Mouse (Mus musculus) kidney, adult 2 months (tissue): ENCODE measurements around the gene Thra. TPM values are rescaled to one million over a fixed set of nuclear protein-coding genes. Genes with fewer than 3 reads are reported as not detected.

ENCODE experiments used
- DNase-seq: peaks from one replicate; pipeline ENCODE4 v3.0.0; 2021
- H3K27ac ChIP-seq: fragments of 200-500 bp; 2 replicates; pipeline ENCODE4 v1.5.1; 2012; ENCODE audit warnings: low read depth, low read length, control low read depth, inconsistent platforms; ENCODE audit not compliant: insufficient read depth
- H3K27me3 ChIP-seq: fragments of 200-500 bp; replicated peaks from 2 replicates; pipeline ENCODE4 v1.6.1; 2012; ENCODE audit warnings: mild to moderate bottlenecking, moderate library complexity, low read length, inconsistent platforms; ENCODE audit not compliant: control insufficient read depth, insufficient read depth
- H3K36me3 ChIP-seq: fragments of 200-500 bp; 2 replicates; pipeline ENCODE4 v1.6.1; 2012; ENCODE audit warnings: mild to moderate bottlenecking, moderate library complexity, low read length, inconsistent platforms; ENCODE audit not compliant: control insufficient read depth, insufficient read depth
- H3K4me1 ChIP-seq: fragments of 200-500 bp; 2 replicates; pipeline ENCODE4 v1.6.1; 2011; ENCODE audit warnings: low read length; ENCODE audit not compliant: control insufficient read depth, insufficient read depth
- H3K4me3 ChIP-seq: fragments of 200-500 bp; 2 replicates; pipeline ENCODE4 v1.5.1; 2011; ENCODE audit warnings: mild to moderate bottlenecking, low read depth, low read length, control low read depth; ENCODE audit not compliant: insufficient read depth
- CTCF ChIP-seq: fragments of 200-500 bp; conservative IDR thresholded peaks from 2 replicates; pipeline ENCODE4 v1.5.1; 2011; ENCODE audit warnings: low read depth, mild to moderate bottlenecking, control low read depth, low read length, moderate library complexity, mixed read lengths; ENCODE audit not compliant: insufficient read depth, insufficient read length
- POLR2A ChIP-seq: fragments of 200-500 bp; IDR thresholded peaks from one replicate; pipeline ENCODE4 v1.6.1; 2011; ENCODE audit warnings: low read depth, low read length, control low read depth
- WGBS: fragments of 180-500 bp; shearing (Covaris S2); methylation state at CpG from one replicate; pipeline ENCODE4 v1.1.7; 2018; 5-methylcytosine and 5-hydroxymethylcytosine counted together
- polyA plus RNA-seq: library from polyadenylated mRNA; depleted of rRNA; stranded (reverse); fragments of >200 nt; gene quantifications from 2 replicates; pipeline ENCODE4 v1.2.3, GENCODE M21; 2012

Thra gene
- polyA plus RNA-seq, 1 experiment = 92.7 TPM

GRCm38 (mm10) chr11:98765421-98766309 lies 25.2 kb downstream of the Thra start:
- peaks cover 21% of the 10 kb centered on the region for H3K36me3 ChIP-seq

GRCm38 (mm10) chr11:98766346-98766745 lies 25.9 kb downstream of the Thra start:
- TF ChIP-seq POLR2A (no peak), CTCF (no peak)
- no peak for DNase-seq
- H3K27me3 ChIP-seq = no peaks in the 10 kb centered on the region
- no peak overlapping the region for H3K27ac ChIP-seq
- H3K4me1 ChIP-seq = peaks cover 5% of the 10 kb centered on the region; the same call in 1 of the 2 replicates
- peaks cover 28% of the 10 kb centered on the region for H3K36me3 ChIP-seq
- no peak overlapping the region for H3K4me3 ChIP-seq
- WGBS = 29% methylated on average over 2 of the region's 2 CpGs

More at GRCm38 (mm10) chr11:98765421-98766309, 25.2 kb downstream of the Thra start:
- peak; percentile 41 for DNase-seq
- Histone ChIP-seq H3K4me3 (no peak overlapping the region), H3K27me3 (no peaks in the 10 kb centered on the region), H3K4me1 (peaks cover 5% of the 10 kb centered on the region; the same call in 1 of the 2 replicates), H3K27ac (no peak overlapping the region)
- TF ChIP-seq CTCF = no peak
- no peak for TF ChIP-seq POLR2A
- WGBS = 51% methylated on average over 9 of the region's 9 CpGs

GRCm38 (mm10) chr11:98766816-98767215 lies 26.4 kb downstream of the Thra start:
- Histone ChIP-seq H3K36me3 (peaks cover 33% of the 10 kb centered on the region), H3K4me1 (peaks cover 5% of the 10 kb centered on the region; the same call in 1 of the 2 replicates)
- DNase-seq = no peak

GRCm38 (mm10) chr11:98767276-98767675 lies 26.8 kb downstream of the Thra start:
- Histone ChIP-seq H3K27ac (no peak overlapping the region), H3K4me3 (no peak overlapping the region), H3K36me3 (peaks cover 34% of the 10 kb centered on the region), H3K4me1 (peaks cover 5% of the 10 kb centered on the region; the same call in 1 of the 2 replicates), H3K27me3 (no peaks in the 10 kb centered on the region)
- no peak for TF ChIP-seq POLR2A
- no peak for TF ChIP-seq CTCF
- DNase-seq = peak; percentile 38
- WGBS = 56% methylated on average over 9 of the region's 9 CpGs

More at GRCm38 (mm10) chr11:98766816-98767215, 26.4 kb downstream of the Thra start:
- no peaks in the 10 kb centered on the region for H3K27me3 ChIP-seq
- H3K27ac ChIP-seq = no peak overlapping the region
- 44% methylated on average over 5 of the region's 5 CpGs for WGBS
- H3K4me3 ChIP-seq = no peak overlapping the region
- no peak for TF ChIP-seq CTCF
- TF ChIP-seq POLR2A = peak; percentile 17

GRCm38 (mm10) chr11:98767713-98768112 lies 27.3 kb downstream of the Thra start:
- H3K36me3 ChIP-seq = peaks cover 34% of the 10 kb centered on the region
- 44% methylated on average over 4 of the region's 4 CpGs for WGBS
- no peak overlapping the region for H3K4me3 ChIP-seq
- H3K27me3 ChIP-seq = no peaks in the 10 kb centered on the region
- peaks cover 5% of the 10 kb centered on the region; the same call in 1 of the 2 replicates for H3K4me1 ChIP-seq
- no peak overlapping the region for H3K27ac ChIP-seq
- DNase-seq = no peak
- TF ChIP-seq CTCF (no peak), POLR2A (no peak)

- H3K36me3 ChIP-seq = peaks cover 34% of the 10 kb centered on the region
These were observed 27.9 kb downstream of the Thra start for GRCm38 (mm10) chr11:98768127-98769006.

More at GRCm38 (mm10) chr11:98768127-98769006, 27.9 kb downstream of the Thra start:
- DNase-seq = peak; percentile 42
- Histone ChIP-seq H3K27me3 (no peaks in the 10 kb centered on the region), H3K27ac (no peak overlapping the region), H3K4me3 (no peak overlapping the region), H3K4me1 (peaks cover 5% of the 10 kb centered on the region; the same call in 1 of the 2 replicates)
- TF ChIP-seq CTCF (no peak), POLR2A (no peak)
- WGBS = 39% methylated on average over 39 of the region's 39 CpGs
